Mouse (Mus musculus): ENCODE results near the gene Gm8653. TPM values are rescaled to one million over a fixed set of nuclear protein-coding genes. Genes with fewer than 3 reads are reported as not detected.
"Not testable (repeated sequence)": the region's sequence is repeated elsewhere in the genome, so short reads cannot be mapped to it uniquely, and the experiment has no call there.

The Gm8653 gene
- polyA plus RNA-seq (2012; rRNA removed) (not detected in 2 replicates), polyA plus RNA-seq (2014; fragmentation: Nextera tagmentation; extraction: Ambion mirVana) (not detected in 2 replicates)

GRCm38 (mm10) chr7:22201164-22201563 is at the start of gene Gm8653:
Gene Gm8653, minus strand, starts transcription at chr7:22201264.
- not testable (repeated sequence) for ATAC-seq (ENCODE audit: low FRiP score, low read depth)

GRCm38 (mm10) chr7:22229384-22229783 is 28.3 kb upstream of the Gm8653 start, which contains the start of gene Gm8453:
Gene Gm8453, minus strand, starts transcription at chr7:22229484.
- WGBS, result 35% methylated on average over 1 of the region's 2 CpGs
- H3K9me3 ChIP-seq (ENCODE audit: control insufficient read depth, low read length); H3K4me3 ChIP-seq (replicated peaks; ENCODE audit: low read length); ATAC-seq (ENCODE audit: low FRiP score, low read depth); H3K9ac ChIP-seq (ENCODE audit: low read depth, low read length, severe bottlenecking); H3K27ac ChIP-seq (replicated peaks; ENCODE audit: low read depth, low read length); H3K4me2 ChIP-seq (replicated peaks; ENCODE audit: low read depth, low read length, severe bottlenecking); H3K27me3 ChIP-seq (ENCODE audit: control insufficient read depth, insufficient read depth, low read length); H3K36me3 ChIP-seq (ENCODE audit: control insufficient read depth, insufficient read depth, low read length); DNase-seq (ENCODE audit: low spot score); H3K4me1 ChIP-seq (ENCODE audit: control insufficient read depth, insufficient read depth, low read length): not testable (repeated sequence)

More at GRCm38 (mm10) chr7:22201164-22201563, at the start of gene Gm8653:
- not testable (repeated sequence) for H3K27me3 ChIP-seq (ENCODE audit: control insufficient read depth, insufficient read depth, low read length); H3K36me3 ChIP-seq (ENCODE audit: control insufficient read depth, insufficient read depth, low read length); H3K4me1 ChIP-seq (ENCODE audit: control insufficient read depth, insufficient read depth, low read length); DNase-seq (ENCODE audit: low spot score); H3K4me3 ChIP-seq (replicated peaks; ENCODE audit: low read length); H3K9me3 ChIP-seq (ENCODE audit: control insufficient read depth, low read length); H3K4me2 ChIP-seq (replicated peaks; ENCODE audit: low read depth, low read length, severe bottlenecking); H3K9ac ChIP-seq (ENCODE audit: low read depth, low read length, severe bottlenecking); H3K27ac ChIP-seq (replicated peaks; ENCODE audit: low read depth, low read length)
- WGBS, result no CpG with 5 or more reads among the region's 2 CpGs

GRCm38 (mm10) chr7:22189077-22189476 is 12.0 kb downstream of the Gm8653 start, which contains the start of gene Vmn1r143:
Gene Vmn1r143, plus strand, starts transcription at chr7:22189377.
- not testable (repeated sequence) for DNase-seq (ENCODE audit: low spot score); ATAC-seq (ENCODE audit: low FRiP score, low read depth); H3K27ac ChIP-seq (replicated peaks; ENCODE audit: low read depth, low read length); H3K36me3 ChIP-seq (ENCODE audit: control insufficient read depth, insufficient read depth, low read length); H3K27me3 ChIP-seq (ENCODE audit: control insufficient read depth, insufficient read depth, low read length); H3K4me3 ChIP-seq (replicated peaks; ENCODE audit: low read length); H3K4me2 ChIP-seq (replicated peaks; ENCODE audit: low read depth, low read length, severe bottlenecking); H3K4me1 ChIP-seq (ENCODE audit: control insufficient read depth, insufficient read depth, low read length); H3K9ac ChIP-seq (ENCODE audit: low read depth, low read length, severe bottlenecking); H3K9me3 ChIP-seq (ENCODE audit: control insufficient read depth, low read length)
- WGBS, result no CpG with 5 or more reads among the region's 3 CpGs

GRCm38 (mm10) chr7:22163935-22164334 is 37.1 kb downstream of the Gm8653 start, which contains the start of gene Vmn1r142:
Gene Vmn1r142, minus strand, starts transcription at chr7:22164035.
- H3K9ac ChIP-seq (ENCODE audit: low read depth, low read length, severe bottlenecking); H3K4me2 ChIP-seq (replicated peaks; ENCODE audit: low read depth, low read length, severe bottlenecking); H3K4me1 ChIP-seq (ENCODE audit: control insufficient read depth, insufficient read depth, low read length); DNase-seq (ENCODE audit: low spot score); ATAC-seq (ENCODE audit: low FRiP score, low read depth); H3K27ac ChIP-seq (replicated peaks; ENCODE audit: low read depth, low read length); H3K4me3 ChIP-seq (replicated peaks; ENCODE audit: low read length); H3K9me3 ChIP-seq (ENCODE audit: control insufficient read depth, low read length); H3K36me3 ChIP-seq (ENCODE audit: control insufficient read depth, insufficient read depth, low read length); H3K27me3 ChIP-seq (ENCODE audit: control insufficient read depth, insufficient read depth, low read length): not testable (repeated sequence)
- no CpG with 5 or more reads among the region's 3 CpGs for WGBS

Other genes starting within 250 kb of the Gm8653 start
- not detected in 2 replicates for gene Vmn1r137, start 206.7 kb downstream of the Gm8653 start, polyA plus RNA-seq (2012; rRNA removed)
- gene Vmn1r137, start 206.7 kb downstream of the Gm8653 start, polyA plus RNA-seq (2014; fragmentation: Nextera tagmentation; extraction: Ambion mirVana), result not detected in 2 replicates
- gene Vmn1r138, start 172.4 kb downstream of the Gm8653 start, polyA plus RNA-seq (2012; rRNA removed), result not detected in 2 replicates
- gene Vmn1r138, start 172.4 kb downstream of the Gm8653 start, polyA plus RNA-seq (2014; fragmentation: Nextera tagmentation; extraction: Ambion mirVana), result not detected in 2 replicates
- gene Gm6176, start 145.0 kb downstream of the Gm8653 start, polyA plus RNA-seq (2012; rRNA removed), result not detected in 2 replicates
- gene Gm6176, start 145.0 kb downstream of the Gm8653 start, polyA plus RNA-seq (2014; fragmentation: Nextera tagmentation; extraction: Ambion mirVana), result not detected in 2 replicates
- gene Vmn1r139, start 132.2 kb downstream of the Gm8653 start, polyA plus RNA-seq (2012; rRNA removed), result not detected in 2 replicates
- not detected in 2 replicates for gene Vmn1r139, start 132.2 kb downstream of the Gm8653 start, polyA plus RNA-seq (2014; fragmentation: Nextera tagmentation; extraction: Ambion mirVana)
- not detected in 2 replicates for gene Gm16451, start 83.0 kb downstream of the Gm8653 start, polyA plus RNA-seq (2012; rRNA removed)
- not detected in 2 replicates for gene Gm16451, start 83.0 kb downstream of the Gm8653 start, polyA plus RNA-seq (2014; fragmentation: Nextera tagmentation; extraction: Ambion mirVana)
- not detected in 2 replicates for gene Gm10666, start 66.5 kb downstream of the Gm8653 start, polyA plus RNA-seq (2012; rRNA removed)
- gene Gm10666, start 66.5 kb downstream of the Gm8653 start, polyA plus RNA-seq (2014; fragmentation: Nextera tagmentation; extraction: Ambion mirVana), result not detected in 2 replicates
- gene Vmn1r142, start 37.2 kb downstream of the Gm8653 start, polyA plus RNA-seq (2012; rRNA removed), result not detected in 2 replicates
- gene Vmn1r142, start 37.2 kb downstream of the Gm8653 start, polyA plus RNA-seq (2014; fragmentation: Nextera tagmentation; extraction: Ambion mirVana), result not detected in 2 replicates
- gene Vmn1r143, start 11.9 kb downstream of the Gm8653 start, polyA plus RNA-seq (2012; rRNA removed), result not detected in 2 replicates
- gene Vmn1r143, start 11.9 kb downstream of the Gm8653 start, polyA plus RNA-seq (2014; fragmentation: Nextera tagmentation; extraction: Ambion mirVana), result not detected in 2 replicates
- gene Gm8453, start 28.2 kb upstream of the Gm8653 start, polyA plus RNA-seq (2012; rRNA removed), result not detected in 2 replicates
- gene Gm8453, start 28.2 kb upstream of the Gm8653 start, polyA plus RNA-seq (2014; fragmentation: Nextera tagmentation; extraction: Ambion mirVana), result not detected in 2 replicates
- not detected in 2 replicates for gene Gm4187, start 128.5 kb upstream of the Gm8653 start, polyA plus RNA-seq (2012; rRNA removed)
- gene Gm4187, start 128.5 kb upstream of the Gm8653 start, polyA plus RNA-seq (2014; fragmentation: Nextera tagmentation; extraction: Ambion mirVana), result not detected in 2 replicates
- not detected in 2 replicates for gene Gm8660, start 169.8 kb upstream of the Gm8653 start, polyA plus RNA-seq (2012; rRNA removed)
- not detected in 2 replicates for gene Gm8660, start 169.8 kb upstream of the Gm8653 start, polyA plus RNA-seq (2014; fragmentation: Nextera tagmentation; extraction: Ambion mirVana)
- gene Vmn1r148, start 212.3 kb upstream of the Gm8653 start, polyA plus RNA-seq (2012; rRNA removed), result not detected in 2 replicates
- gene Vmn1r148, start 212.3 kb upstream of the Gm8653 start, polyA plus RNA-seq (2014; fragmentation: Nextera tagmentation; extraction: Ambion mirVana), result not detected in 2 replicates
- not detected in 2 replicates for gene Vmn1r149, start 237.0 kb upstream of the Gm8653 start, polyA plus RNA-seq (2012; rRNA removed)
- not detected in 2 replicates for gene Vmn1r149, start 237.0 kb upstream of the Gm8653 start, polyA plus RNA-seq (2014; fragmentation: Nextera tagmentation; extraction: Ambion mirVana)